Mouse (Mus musculus) neural tube, embryonic 15.5 days (tissue): ENCODE data around the gene Cfap74. TPM values are rescaled to one million over a fixed set of nuclear protein-coding genes. Genes with fewer than 3 reads are reported as not detected.

Experiments used
- ATAC-seq: fragments of 200-750 bp; cut with Nextera tagmentation; 2 replicates; pipeline ENCODE4 v1.8.0; 2017; ENCODE audit warnings: mild to moderate bottlenecking, moderate TSS enrichment, moderate library complexity; ENCODE audit not compliant: low FRiP score
- H3K27ac ChIP-seq: fragments of 300-500 bp; sonication (generic); replicated peaks from 2 replicates; pipeline ENCODE4 v1.5.1; 2015; ENCODE audit warnings: mild to moderate bottlenecking, inconsistent platforms
- H3K27me3 ChIP-seq: fragments of 300-500 bp; sonication (generic); replicated peaks from 2 replicates; pipeline ENCODE4 v1.6.1; 2015; ENCODE audit warnings: inconsistent platforms
- H3K36me3 ChIP-seq: fragments of 300-500 bp; sonication (generic); 2 replicates; pipeline ENCODE4 v1.6.1; 2015; ENCODE audit warnings: inconsistent platforms
- H3K4me1 ChIP-seq: fragments of 300-500 bp; sonication (generic); 2 replicates; pipeline ENCODE4 v1.6.1; 2015; ENCODE audit warnings: inconsistent platforms
- H3K4me2 ChIP-seq: fragments of 300-500 bp; sonication (generic); 2 replicates; pipeline ENCODE4 v1.6.1; 2015; ENCODE audit warnings: inconsistent platforms, mild to moderate bottlenecking, moderate library complexity
- H3K4me3 ChIP-seq: fragments of 300-500 bp; sonication (generic); replicated peaks from 2 replicates; pipeline ENCODE4 v1.5.1; 2015; ENCODE audit warnings: mild to moderate bottlenecking, inconsistent platforms
- H3K9ac ChIP-seq: fragments of 300-500 bp; sonication (generic); replicated peaks from 2 replicates; pipeline ENCODE4 v1.6.1; 2015; ENCODE audit warnings: mild to moderate bottlenecking, inconsistent platforms
- H3K9me3 ChIP-seq: fragments of 300-500 bp; sonication (generic); replicated peaks from 2 replicates; pipeline ENCODE4 v1.6.1; 2016; ENCODE audit warnings: inconsistent platforms
- WGBS: fragments of 180-500 bp; shearing (Covaris S2); methylation state at CpG from one replicate; pipeline ENCODE4 v1.1.7; 2015; ENCODE audit warnings: mixed read lengths; 5-methylcytosine and 5-hydroxymethylcytosine counted together
- polyA plus RNA-seq: library from polyadenylated mRNA; unstranded; fragments of >200 nt; fragmentation: Nextera tagmentation; extraction: Ambion mirVana; gene quantifications from 2 replicates; pipeline ENCODE4 v1.2.1, GENCODE M21; 2015

Gene Cfap74
- polyA plus RNA-seq, 1 experiment from 2014 or later = 4.4 TPM

GRCm38 (mm10) chr4:155489101-155489970 is 80.3 kb downstream of the Cfap74 start:
- H3K9me3 ChIP-seq = no peaks in the 10 kb centered on the region
- no peak overlapping the region for H3K4me3 ChIP-seq
- H3K4me1 ChIP-seq = peaks cover 43% of the 10 kb centered on the region
- 83% methylated on average over 9 of the region's 9 CpGs for whole genome bisulfite sequencing
- ATAC-seq = no peak
- no peak overlapping the region for H3K4me2 ChIP-seq
- peak overlapping the region; percentile 39; the same call in 1 of the 2 replicates for H3K27ac ChIP-seq
- H3K9ac ChIP-seq = no peak overlapping the region
- no peaks in the 10 kb centered on the region for H3K27me3 ChIP-seq
- H3K36me3 ChIP-seq = no peaks in the 10 kb centered on the region

GRCm38 (mm10) chr4:155490456-155490855 is 81.5 kb downstream of the Cfap74 start:
- no peak for ATAC-seq
- no peaks in the 10 kb centered on the region for H3K27me3 ChIP-seq
- H3K9ac ChIP-seq = peak overlapping the region; percentile 100
- peak overlapping the region; percentile 71 for H3K4me2 ChIP-seq
- H3K36me3 ChIP-seq = no peaks in the 10 kb centered on the region
- peaks cover 54% of the 10 kb centered on the region for H3K4me1 ChIP-seq
- peak overlapping the region; percentile 97 for H3K4me3 ChIP-seq
- peak overlapping the region; percentile 95 for H3K27ac ChIP-seq
- WGBS = 17% methylated on average over 5 of the region's 5 CpGs
- H3K9me3 ChIP-seq = no peaks in the 10 kb centered on the region

- no peaks in the 10 kb centered on the region for H3K9me3 ChIP-seq
- peak within 1 kb of the TSS; percentile 95 for H3K27ac ChIP-seq
- peak; percentile 87 for ATAC-seq
- H3K36me3 ChIP-seq = no peaks in the 10 kb centered on the region
- peaks cover 59% of the 10 kb centered on the region for H3K4me1 ChIP-seq
- H3K4me2 ChIP-seq = peak within 1 kb of the TSS; percentile 74
- WGBS = 0% methylated on average over 36 of the region's 60 CpGs
- H3K4me3 ChIP-seq = peak within 1 kb of the TSS; percentile 97
- no peaks in the 10 kb centered on the region for H3K27me3 ChIP-seq
- peak within 1 kb of the TSS; percentile 100 for H3K9ac ChIP-seq
These were observed 82.1 kb downstream of the Cfap74 start, which contains the start of gene Gnb1 for GRCm38 (mm10) chr4:155490990-155491504. Gene Gnb1 (plus strand): TSS chr4:155491361.

- H3K4me3 ChIP-seq = peak overlapping the region; percentile 97
- H3K4me1 ChIP-seq = peaks cover 59% of the 10 kb centered on the region
- H3K36me3 ChIP-seq = no peaks in the 10 kb centered on the region
- H3K27ac ChIP-seq = peak overlapping the region; percentile 95
- no peaks in the 10 kb centered on the region for H3K27me3 ChIP-seq
- H3K4me2 ChIP-seq = peak overlapping the region; percentile 74
- peak overlapping the region; percentile 100 for H3K9ac ChIP-seq
- ATAC-seq = peak; percentile 69
- no peaks in the 10 kb centered on the region for H3K9me3 ChIP-seq
- WGBS = under 1% methylated on average over 41 of the region's 54 CpGs
These were observed 82.6 kb downstream of the Cfap74 start for GRCm38 (mm10) chr4:155491529-155492130.

GRCm38 (mm10) chr4:155492131-155492633 is 83.2 kb downstream of the Cfap74 start:
- H3K36me3 ChIP-seq = no peaks in the 10 kb centered on the region
- peak overlapping the region; percentile 95 for H3K27ac ChIP-seq
- H3K27me3 ChIP-seq = no peaks in the 10 kb centered on the region
- H3K9me3 ChIP-seq = no peaks in the 10 kb centered on the region
- peak overlapping the region; percentile 74 for H3K4me2 ChIP-seq
- H3K9ac ChIP-seq = peak overlapping the region; percentile 100
- H3K4me1 ChIP-seq = peaks cover 59% of the 10 kb centered on the region
- H3K4me3 ChIP-seq = peak overlapping the region; percentile 97
- ATAC-seq = peak; percentile 15; the same call in 1 of the 2 replicates
- WGBS = 0% methylated on average over 51 of the region's 51 CpGs

- peaks cover 42% of the 10 kb centered on the region for H3K4me1 ChIP-seq
- H3K4me2 ChIP-seq = peak overlapping the region; percentile 74
- H3K36me3 ChIP-seq = no peaks in the 10 kb centered on the region
- H3K27ac ChIP-seq = no peak overlapping the region
- no peak overlapping the region for H3K9ac ChIP-seq
- no peak overlapping the region for H3K4me3 ChIP-seq
- H3K9me3 ChIP-seq = no peaks in the 10 kb centered on the region
- WGBS = 71% methylated on average over 4 of the region's 4 CpGs
- H3K27me3 ChIP-seq = no peaks in the 10 kb centered on the region
- ATAC-seq = no peak
These were observed 85.9 kb downstream of the Cfap74 start for GRCm38 (mm10) chr4:155494891-155495290.

GRCm38 (mm10) chr4:155497963-155498362 is 89.0 kb downstream of the Cfap74 start:
- no peak for ATAC-seq
- Histone ChIP-seq H3K27ac (no peak overlapping the region), H3K4me1 (peaks cover 37% of the 10 kb centered on the region), H3K9ac (no peak overlapping the region), H3K36me3 (no peaks in the 10 kb centered on the region), H3K4me2 (no peak overlapping the region), H3K27me3 (no peaks in the 10 kb centered on the region), H3K4me3 (no peak overlapping the region), H3K9me3 (no peaks in the 10 kb centered on the region)
- WGBS = 85% methylated on average over 3 of the region's 3 CpGs

- no peaks in the 10 kb centered on the region for H3K36me3 ChIP-seq
- H3K27me3 ChIP-seq = no peaks in the 10 kb centered on the region
- H3K4me3 ChIP-seq = no peak overlapping the region
- H3K4me2 ChIP-seq = no peak overlapping the region
- H3K9ac ChIP-seq = no peak overlapping the region
- WGBS = 80% methylated on average over 2 of the region's 2 CpGs
- no peak overlapping the region for H3K27ac ChIP-seq
- ATAC-seq = no peak
- peaks cover 26% of the 10 kb centered on the region for H3K4me1 ChIP-seq
- no peaks in the 10 kb centered on the region for H3K9me3 ChIP-seq
These were observed 92.1 kb downstream of the Cfap74 start for GRCm38 (mm10) chr4:155501126-155501525.

- Histone ChIP-seq H3K9me3 (no peaks in the 10 kb centered on the region), H3K27me3 (no peaks in the 10 kb centered on the region), H3K4me3 (no peak overlapping the region), H3K27ac (no peak overlapping the region), H3K36me3 (no peaks in the 10 kb centered on the region), H3K9ac (no peak overlapping the region), H3K4me1 (peaks cover 39% of the 10 kb centered on the region), H3K4me2 (no peak overlapping the region)
- ATAC-seq = no peak
- 49% methylated on average over 8 of the region's 8 CpGs for WGBS
These were observed 96.1 kb downstream of the Cfap74 start for GRCm38 (mm10) chr4:155505067-155505466.

- Histone ChIP-seq H3K36me3 (no peaks in the 10 kb centered on the region), H3K4me3 (no peak overlapping the region), H3K4me1 (peaks cover 42% of the 10 kb centered on the region), H3K9ac (no peak overlapping the region), H3K27ac (no peak overlapping the region), H3K4me2 (no peak overlapping the region), H3K9me3 (no peaks in the 10 kb centered on the region), H3K27me3 (no peaks in the 10 kb centered on the region)
- 80% methylated on average over 5 of the region's 5 CpGs for WGBS
- no peak for ATAC-seq
These were observed 96.8 kb downstream of the Cfap74 start for GRCm38 (mm10) chr4:155505671-155506295.

GRCm38 (mm10) chr4:155508614-155509013 is 99.6 kb downstream of the Cfap74 start:
- H3K4me1 ChIP-seq = peaks cover 37% of the 10 kb centered on the region
- no peaks in the 10 kb centered on the region for H3K27me3 ChIP-seq
- H3K9me3 ChIP-seq = no peaks in the 10 kb centered on the region
- no peak for ATAC-seq
- H3K4me2 ChIP-seq = no peak overlapping the region
- no peak overlapping the region for H3K27ac ChIP-seq
- no peak overlapping the region for H3K4me3 ChIP-seq
- no peak overlapping the region for H3K9ac ChIP-seq
- 83% methylated on average over 4 of the region's 4 CpGs for WGBS
- no peaks in the 10 kb centered on the region for H3K36me3 ChIP-seq
